Mouse (Mus musculus): Measurements from ENCODE around the gene Fam122a. TPM values are rescaled to one million over a fixed set of nuclear protein-coding genes. Genes with fewer than 3 reads are reported as not detected.

Gene Fam122a
- polyA plus RNA-seq, 1 experiment, result 23.4 TPM

GRCm38 (mm10) chr19:24471538-24471937 is 5.6 kb downstream of the Fam122a start:
- H3K4me3 ChIP-seq (ENCODE audit: insufficient read depth, low read length), result no peak overlapping the region

GRCm38 (mm10) chr19:24469216-24469615 is 7.9 kb downstream of the Fam122a start:
- no peaks in the 10 kb centered on the region; the same call in 1 of the 2 replicates for H3K4me1 ChIP-seq (ENCODE audit: control insufficient read depth, insufficient read depth, low read length)
- TF ChIP-seq CTCF (IDR thresholded peaks at IDR 0.05; ENCODE audit: extremely low read depth, insufficient read depth, low read length) (no peak), POLR2A (IDR thresholded peaks at IDR 0.05; ENCODE audit: extremely low read depth, insufficient read depth, low read length) (no peak)
- no peak overlapping the region for H3K27ac ChIP-seq (ENCODE audit: insufficient read depth, low read length)
- H3K4me3 ChIP-seq (ENCODE audit: insufficient read depth, low read length), result no peak overlapping the region

More at GRCm38 (mm10) chr19:24471538-24471937, 5.6 kb downstream of the Fam122a start:
- Histone ChIP-seq H3K4me1 (ENCODE audit: control insufficient read depth, insufficient read depth, low read length) (peaks cover 1% of the 10 kb centered on the region; the same call in 1 of the 2 replicates), H3K27ac (ENCODE audit: insufficient read depth, low read length) (no peak overlapping the region)
- TF ChIP-seq POLR2A (IDR thresholded peaks at IDR 0.05; ENCODE audit: extremely low read depth, insufficient read depth, low read length), result no peak
- TF ChIP-seq CTCF (IDR thresholded peaks at IDR 0.05; ENCODE audit: extremely low read depth, insufficient read depth, low read length), result no peak

- TF ChIP-seq CTCF (IDR thresholded peaks at IDR 0.05; ENCODE audit: extremely low read depth, insufficient read depth, low read length) (no peak), POLR2A (IDR thresholded peaks at IDR 0.05; ENCODE audit: extremely low read depth, insufficient read depth, low read length) (no peak)
- Histone ChIP-seq H3K4me1 (ENCODE audit: control insufficient read depth, insufficient read depth, low read length) (no peaks in the 10 kb centered on the region; the same call in 1 of the 2 replicates), H3K4me3 (ENCODE audit: insufficient read depth, low read length) (no peak overlapping the region), H3K27ac (ENCODE audit: insufficient read depth, low read length) (no peak overlapping the region)
Measured at GRCm38 (mm10) chr19:24468616-24469015, 8.5 kb downstream of the Fam122a start.

GRCm38 (mm10) chr19:24463011-24463410 is 14.1 kb downstream of the Fam122a start:
- TF ChIP-seq POLR2A (IDR thresholded peaks at IDR 0.05; ENCODE audit: extremely low read depth, insufficient read depth, low read length), result no peak
- no peak for TF ChIP-seq CTCF (IDR thresholded peaks at IDR 0.05; ENCODE audit: extremely low read depth, insufficient read depth, low read length)
- H3K4me1 ChIP-seq (ENCODE audit: control insufficient read depth, insufficient read depth, low read length), result no peaks in the 10 kb centered on the region; the same call in 1 of the 2 replicates
- no peak overlapping the region for H3K4me3 ChIP-seq (ENCODE audit: insufficient read depth, low read length)
- H3K27ac ChIP-seq (ENCODE audit: insufficient read depth, low read length), result no peak overlapping the region

- H3K4me3 ChIP-seq (ENCODE audit: insufficient read depth, low read length), result no peak overlapping the region
- no peak for TF ChIP-seq POLR2A (IDR thresholded peaks at IDR 0.05; ENCODE audit: extremely low read depth, insufficient read depth, low read length)
- TF ChIP-seq CTCF (IDR thresholded peaks at IDR 0.05; ENCODE audit: extremely low read depth, insufficient read depth, low read length), result no peak
- 0 out of 2 replicates have a peak overlapping the region, but pooled peaks have one; percentile 33 for H3K27ac ChIP-seq (ENCODE audit: insufficient read depth, low read length)
- H3K4me1 ChIP-seq (ENCODE audit: control insufficient read depth, insufficient read depth, low read length), result peaks cover 8% of the 10 kb centered on the region
Measured at GRCm38 (mm10) chr19:24456591-24457231, 20.4 kb downstream of the Fam122a start.

- no peak for TF ChIP-seq CTCF (IDR thresholded peaks at IDR 0.05; ENCODE audit: extremely low read depth, insufficient read depth, low read length)
- TF ChIP-seq POLR2A (IDR thresholded peaks at IDR 0.05; ENCODE audit: extremely low read depth, insufficient read depth, low read length), result no peak
- H3K4me1 ChIP-seq (ENCODE audit: control insufficient read depth, insufficient read depth, low read length), result peaks cover 8% of the 10 kb centered on the region
- H3K4me3 ChIP-seq (ENCODE audit: insufficient read depth, low read length), result no peak overlapping the region
Measured at GRCm38 (mm10) chr19:24455249-24455960, 21.8 kb downstream of the Fam122a start.

GRCm38 (mm10) chr19:24454451-24454850 is 22.7 kb downstream of the Fam122a start:
- H3K27ac ChIP-seq (ENCODE audit: insufficient read depth, low read length), result no peak overlapping the region
- peaks cover 8% of the 10 kb centered on the region for H3K4me1 ChIP-seq (ENCODE audit: control insufficient read depth, insufficient read depth, low read length)
- no peak overlapping the region for H3K4me3 ChIP-seq (ENCODE audit: insufficient read depth, low read length)
- TF ChIP-seq POLR2A (IDR thresholded peaks at IDR 0.05; ENCODE audit: extremely low read depth, insufficient read depth, low read length) (no peak), CTCF (IDR thresholded peaks at IDR 0.05; ENCODE audit: extremely low read depth, insufficient read depth, low read length) (no peak)

More at GRCm38 (mm10) chr19:24455249-24455960, 21.8 kb downstream of the Fam122a start:
- no peak overlapping the region for H3K27ac ChIP-seq (ENCODE audit: insufficient read depth, low read length)

GRCm38 (mm10) chr19:24453379-24453778 is 23.8 kb downstream of the Fam122a start:
- no peak overlapping the region for H3K27ac ChIP-seq (ENCODE audit: insufficient read depth, low read length)

GRCm38 (mm10) chr19:24452441-24452898 is 24.7 kb downstream of the Fam122a start:
- no peak for TF ChIP-seq CTCF (IDR thresholded peaks at IDR 0.05; ENCODE audit: extremely low read depth, insufficient read depth, low read length)
- no peak for TF ChIP-seq POLR2A (IDR thresholded peaks at IDR 0.05; ENCODE audit: extremely low read depth, insufficient read depth, low read length)
- Histone ChIP-seq H3K4me3 (ENCODE audit: insufficient read depth, low read length) (no peak overlapping the region), H3K4me1 (ENCODE audit: control insufficient read depth, insufficient read depth, low read length) (peaks cover 8% of the 10 kb centered on the region), H3K27ac (ENCODE audit: insufficient read depth, low read length) (no peak overlapping the region)

More at GRCm38 (mm10) chr19:24453379-24453778, 23.8 kb downstream of the Fam122a start:
- TF ChIP-seq CTCF (IDR thresholded peaks at IDR 0.05; ENCODE audit: extremely low read depth, insufficient read depth, low read length) (no peak), POLR2A (IDR thresholded peaks at IDR 0.05; ENCODE audit: extremely low read depth, insufficient read depth, low read length) (no peak)
- Histone ChIP-seq H3K4me3 (ENCODE audit: insufficient read depth, low read length) (no peak overlapping the region), H3K4me1 (ENCODE audit: control insufficient read depth, insufficient read depth, low read length) (peaks cover 8% of the 10 kb centered on the region)
